Mouse (Mus musculus): ENCODE measurements at regions not wholly inside any gene's neighbourhood (a gene's known extent, or its start where the extent isn't known, plus 50 kb on each side); places are given as distances from the start of the nearest gene placed in this dataset.

GRCm38 (mm10) chr8:126646604-126647311, 53.0 kb upstream of the Irf2bp2 start:
- TF ChIP-seq CTCF (conservative IDR thresholded peaks at IDR 0.05; ENCODE audit: low read length) (no peak), POU5F1 (IDR thresholded peaks at IDR 0.05; ENCODE audit: borderline replicate concordance, low read length) (no peak)

Data from E14TG2a.4 (cell line).